Mouse (Mus musculus): ENCODE results near the gene Tcl1b2. TPM values are rescaled to one million over a fixed set of nuclear protein-coding genes. Genes with fewer than 3 reads are reported as not detected.
A peak's percentile ranks its signal among the peaks of the same experiment; 100 is the strongest.
"Not testable (repeated sequence)": the region's sequence is repeated elsewhere in the genome, so short reads cannot be mapped to it uniquely, and the experiment has no call there.

The Tcl1b2 gene
- total and polyA plus RNA-seq, 2 experiments: not detected

DNA sequence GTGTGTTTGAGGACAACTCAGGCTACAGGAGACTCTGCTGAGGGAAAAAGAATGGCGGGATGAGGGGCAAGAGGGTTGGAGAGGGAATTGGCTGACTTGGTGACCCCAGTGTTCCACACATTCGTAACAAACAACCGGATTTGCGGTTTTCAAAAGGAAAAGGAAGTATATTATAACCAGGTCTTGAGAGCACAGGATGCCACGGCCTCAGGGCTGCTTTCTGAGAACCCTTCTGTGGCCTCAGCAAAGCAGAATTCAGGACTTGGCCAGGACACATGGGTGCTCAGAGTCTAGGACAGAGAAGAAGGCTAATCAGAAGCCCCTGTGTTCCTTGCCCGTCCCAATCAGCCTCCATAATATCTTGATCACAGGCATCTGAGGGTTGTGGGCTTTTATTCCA is 13.0 kb downstream of the Tcl1b2 start:
- H3K36me3 ChIP-seq (ENCODE audit: control insufficient read depth, insufficient read depth, low read length): no peaks in the 10 kb centered on the region
- H3K27me3 ChIP-seq (ENCODE audit: control insufficient read depth, insufficient read depth, low read length): no peaks in the 10 kb centered on the region
- TF ChIP-seq CTCF (IDR thresholded peaks at IDR 0.05; ENCODE audit: low read depth, low read length): no peak
- TF ChIP-seq POLR2A (IDR thresholded peaks at IDR 0.05; ENCODE audit: extremely low read depth, insufficient read depth, low read length): no peak
- H3K27ac ChIP-seq (replicated peaks; ENCODE audit: insufficient read depth, low read depth, low read length): no peak overlapping the region
- DNase-seq (ENCODE audit: extremely low read depth, low read depth, low spot score): no peak
- no peaks in the 10 kb centered on the region for H3K79me2 ChIP-seq (ENCODE audit: control insufficient read depth, insufficient read depth, low read length)
- 74% methylated on average over 6 of the region's 6 CpGs for WGBS
- no peak overlapping the region for H3K4me3 ChIP-seq (ENCODE audit: insufficient read depth, low read depth, low read length)
- H3K4me1 ChIP-seq (ENCODE audit: control insufficient read depth, insufficient read depth, low read length): no peaks in the 10 kb centered on the region
- no peak overlapping the region for H3K9ac ChIP-seq (ENCODE audit: low read depth, low read length)

DNA sequence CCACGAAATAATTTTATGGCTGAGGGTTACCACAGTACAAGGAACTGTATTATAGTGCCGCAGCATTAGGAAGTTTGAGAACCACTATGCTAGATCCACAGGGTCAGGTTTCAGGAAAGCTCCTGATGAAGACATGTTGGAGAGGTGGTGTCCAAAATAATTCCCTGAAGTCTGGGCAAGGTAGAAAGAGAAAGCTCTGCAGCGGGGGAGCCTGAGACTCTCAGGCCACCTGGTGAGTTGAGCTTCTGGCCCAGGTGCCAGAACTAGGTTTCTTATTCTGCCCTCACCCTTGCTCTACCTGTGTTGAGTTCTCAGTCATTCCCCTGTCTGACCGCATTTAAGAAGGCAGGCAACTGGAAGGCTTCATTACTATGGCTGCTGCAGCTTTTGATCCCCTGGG is 13.6 kb downstream of the Tcl1b2 start, which contains the start of gene Tcl1b1:
Gene Tcl1b1, plus strand, starts transcription at position 301 of the 400 bp plus-strand sequence.
- no peaks in the 10 kb centered on the region for H3K27me3 ChIP-seq (ENCODE audit: control insufficient read depth, insufficient read depth, low read length)
- no peak within 1 kb of the TSS for H3K9ac ChIP-seq (ENCODE audit: low read depth, low read length)
- no peaks in the 10 kb centered on the region for H3K4me1 ChIP-seq (ENCODE audit: control insufficient read depth, insufficient read depth, low read length)
- no peak within 1 kb of the TSS for H3K4me3 ChIP-seq (ENCODE audit: insufficient read depth, low read depth, low read length)
- 81% methylated on average over 4 of the region's 4 CpGs for WGBS
- no peaks in the 10 kb centered on the region for H3K36me3 ChIP-seq (ENCODE audit: control insufficient read depth, insufficient read depth, low read length)
- no peak within 1 kb of the TSS for H3K27ac ChIP-seq (replicated peaks; ENCODE audit: insufficient read depth, low read depth, low read length)
- TF ChIP-seq CTCF (IDR thresholded peaks at IDR 0.05; ENCODE audit: low read depth, low read length) (no peak), POLR2A (IDR thresholded peaks at IDR 0.05; ENCODE audit: extremely low read depth, insufficient read depth, low read length) (no peak)
- DNase-seq (ENCODE audit: extremely low read depth, low read depth, low spot score): no peak
- H3K79me2 ChIP-seq (ENCODE audit: control insufficient read depth, insufficient read depth, low read length): no peaks in the 10 kb centered on the region

DNA sequence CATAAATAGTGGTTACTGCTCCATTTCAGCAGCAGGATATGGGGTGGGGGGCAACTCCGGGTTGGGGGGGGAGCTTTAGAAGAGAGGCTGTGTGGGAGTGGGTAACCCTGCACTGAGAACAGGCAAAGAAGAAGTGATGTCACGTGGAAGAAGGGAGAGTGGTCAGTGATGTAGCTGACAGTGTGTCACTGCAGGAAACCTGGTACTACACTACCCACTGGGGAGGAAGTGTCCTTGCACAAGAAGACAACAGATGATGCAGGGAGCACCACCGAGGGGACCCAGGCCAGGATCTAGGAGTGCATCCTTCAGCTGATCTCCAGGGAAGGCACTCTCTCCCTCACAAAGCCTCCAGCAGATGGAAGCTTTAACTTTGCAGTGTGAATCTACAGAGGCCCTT is 20.9 kb downstream of the Tcl1b2 start:
- no peak for DNase-seq (ENCODE audit: extremely low read depth, low read depth, low spot score)
- no peaks in the 10 kb centered on the region for H3K27me3 ChIP-seq (ENCODE audit: control insufficient read depth, insufficient read depth, low read length)
- no peak overlapping the region for H3K9ac ChIP-seq (ENCODE audit: low read depth, low read length)
- no peaks in the 10 kb centered on the region for H3K4me1 ChIP-seq (ENCODE audit: control insufficient read depth, insufficient read depth, low read length)
- H3K4me3 ChIP-seq (ENCODE audit: insufficient read depth, low read depth, low read length): no peak overlapping the region
- no peak for TF ChIP-seq CTCF (IDR thresholded peaks at IDR 0.05; ENCODE audit: low read depth, low read length)
- TF ChIP-seq POLR2A (IDR thresholded peaks at IDR 0.05; ENCODE audit: extremely low read depth, insufficient read depth, low read length): no peak
- H3K36me3 ChIP-seq (ENCODE audit: control insufficient read depth, insufficient read depth, low read length): no peaks in the 10 kb centered on the region
- WGBS: 70% methylated on average over 3 of the region's 3 CpGs
- H3K27ac ChIP-seq (replicated peaks; ENCODE audit: insufficient read depth, low read depth, low read length): no peak overlapping the region
- no peaks in the 10 kb centered on the region for H3K79me2 ChIP-seq (ENCODE audit: control insufficient read depth, insufficient read depth, low read length)

DNA sequence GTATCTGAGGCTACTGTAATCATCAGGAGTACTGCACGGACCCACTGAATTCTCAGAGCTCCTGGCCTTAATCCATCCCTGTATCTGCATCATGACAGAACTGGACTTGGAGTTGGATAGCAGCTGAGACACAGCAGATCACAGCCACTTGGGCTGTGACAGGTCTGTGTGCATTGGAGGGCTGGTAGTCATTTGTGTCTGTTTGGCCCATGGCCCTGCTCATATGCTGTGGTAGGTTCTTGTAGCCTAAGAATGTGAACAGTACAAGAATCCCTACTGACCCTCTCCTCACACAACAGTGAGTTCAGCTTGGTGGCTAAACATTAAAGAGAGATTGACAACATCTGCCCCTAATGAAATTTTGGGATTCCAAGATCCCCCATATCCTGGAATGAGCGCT is 27.6 kb downstream of the Tcl1b2 start:
- Histone ChIP-seq H3K4me1 (ENCODE audit: control insufficient read depth, insufficient read depth, low read length) (no peaks in the 10 kb centered on the region), H3K27me3 (ENCODE audit: control insufficient read depth, insufficient read depth, low read length) (no peaks in the 10 kb centered on the region), H3K36me3 (ENCODE audit: control insufficient read depth, insufficient read depth, low read length) (no peaks in the 10 kb centered on the region), H3K9ac (ENCODE audit: low read depth, low read length) (no peak overlapping the region), H3K27ac (replicated peaks; ENCODE audit: insufficient read depth, low read depth, low read length) (no peak overlapping the region), H3K79me2 (ENCODE audit: control insufficient read depth, insufficient read depth, low read length) (no peaks in the 10 kb centered on the region), H3K4me3 (ENCODE audit: insufficient read depth, low read depth, low read length) (no peak overlapping the region)
- TF ChIP-seq POLR2A (IDR thresholded peaks at IDR 0.05; ENCODE audit: extremely low read depth, insufficient read depth, low read length) (no peak), CTCF (IDR thresholded peaks at IDR 0.05; ENCODE audit: low read depth, low read length) (no peak)
- DNase-seq (ENCODE audit: extremely low read depth, low read depth, low spot score): no peak
- 81% methylated on average over 2 of the region's 2 CpGs for WGBS

DNA sequence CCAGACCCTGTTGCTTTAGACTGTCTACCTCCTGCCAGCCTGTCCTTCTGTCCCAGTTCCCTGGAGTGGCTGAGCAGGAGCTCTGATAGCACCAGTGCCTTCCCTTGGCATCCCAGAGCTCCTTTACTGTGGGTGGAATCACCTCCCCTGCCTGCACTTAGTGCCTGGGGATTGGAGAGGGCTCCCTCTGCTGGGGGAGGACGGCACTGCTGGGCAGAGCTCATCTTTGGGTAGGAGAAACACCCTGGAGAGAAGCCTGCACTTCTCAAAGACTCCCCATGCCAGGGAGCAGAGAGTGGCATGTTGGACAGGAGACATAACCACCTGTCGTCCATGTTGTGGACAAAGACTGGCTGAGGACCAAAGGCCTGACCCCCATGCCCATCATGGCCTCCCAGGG is 28.5 kb downstream of the Tcl1b2 start:
- not testable (repeated sequence) for H3K27me3 ChIP-seq (ENCODE audit: control insufficient read depth, insufficient read depth, low read length); DNase-seq (ENCODE audit: extremely low read depth, low read depth, low spot score); H3K9ac ChIP-seq (ENCODE audit: low read depth, low read length); H3K4me1 ChIP-seq (ENCODE audit: control insufficient read depth, insufficient read depth, low read length); H3K4me3 ChIP-seq (ENCODE audit: insufficient read depth, low read depth, low read length); H3K36me3 ChIP-seq (ENCODE audit: control insufficient read depth, insufficient read depth, low read length); H3K79me2 ChIP-seq (ENCODE audit: control insufficient read depth, insufficient read depth, low read length); H3K27ac ChIP-seq (replicated peaks; ENCODE audit: insufficient read depth, low read depth, low read length)
- 20% methylated on average over 2 of the region's 2 CpGs for WGBS
- peak; percentile 23; the same call in 1 of the 2 replicates for TF ChIP-seq CTCF (IDR thresholded peaks at IDR 0.05; ENCODE audit: low read depth, low read length)

DNA sequence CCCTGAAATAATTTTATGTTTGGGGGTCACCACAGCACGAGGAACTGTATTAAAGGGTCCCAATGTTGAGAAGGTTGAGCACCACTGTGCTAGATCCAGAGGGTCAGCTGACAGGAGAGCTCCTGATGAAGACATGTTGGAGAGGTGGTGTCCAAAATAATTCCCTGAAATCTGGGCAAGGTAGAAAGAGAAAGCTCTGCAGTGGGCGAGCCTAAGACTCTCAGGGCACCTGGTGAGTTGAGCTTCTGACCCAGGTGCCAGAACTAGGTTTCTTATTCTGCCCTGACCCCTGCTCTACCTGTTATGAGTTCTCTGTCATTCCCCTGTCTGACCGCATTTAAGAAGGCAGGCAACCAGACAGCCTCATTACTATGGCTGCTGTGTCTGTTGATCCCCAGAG is 30.2 kb downstream of the Tcl1b2 start, which contains the start of gene Tcl1b5:
Gene Tcl1b5, plus strand, starts transcription at position 301 of the 400 bp plus-strand sequence.
- not testable (repeated sequence) for H3K36me3 ChIP-seq (ENCODE audit: control insufficient read depth, insufficient read depth, low read length); DNase-seq (ENCODE audit: extremely low read depth, low read depth, low spot score); H3K79me2 ChIP-seq (ENCODE audit: control insufficient read depth, insufficient read depth, low read length); H3K27me3 ChIP-seq (ENCODE audit: control insufficient read depth, insufficient read depth, low read length); H3K4me3 ChIP-seq (ENCODE audit: insufficient read depth, low read depth, low read length); H3K27ac ChIP-seq (replicated peaks; ENCODE audit: insufficient read depth, low read depth, low read length); H3K4me1 ChIP-seq (ENCODE audit: control insufficient read depth, insufficient read depth, low read length); H3K9ac ChIP-seq (ENCODE audit: low read depth, low read length)
- WGBS: 62% methylated on average over 3 of the region's 3 CpGs

DNA sequence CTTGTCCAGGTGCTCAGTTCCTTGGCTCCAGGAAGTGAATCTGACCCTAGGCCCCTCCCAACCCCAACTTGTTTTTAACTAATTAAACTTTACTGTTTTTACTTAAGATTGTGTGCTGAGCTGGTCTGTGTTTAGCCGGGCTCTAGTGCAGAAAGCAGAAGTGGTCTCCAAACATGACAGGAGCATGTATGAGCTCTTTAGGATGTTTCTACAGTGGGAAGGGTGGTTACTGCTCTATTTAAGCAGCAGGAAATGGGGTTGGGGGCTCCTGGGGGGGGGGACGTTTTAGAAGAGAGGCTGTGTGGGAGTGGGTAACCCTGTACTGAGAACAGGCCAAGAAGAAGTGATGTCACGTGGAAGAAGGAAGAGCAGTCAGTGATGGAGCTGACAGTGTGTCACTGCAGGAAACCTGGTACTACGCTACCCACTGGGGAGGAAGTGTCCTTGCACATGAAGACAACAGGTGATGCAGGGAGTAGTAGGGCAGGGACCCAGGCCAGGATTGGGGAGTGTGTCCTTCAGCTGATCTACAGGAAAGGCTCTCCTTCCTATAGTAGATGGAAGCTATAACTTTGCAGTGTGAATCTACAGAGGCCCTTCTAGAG is 35.3 kb downstream of the Tcl1b2 start:
- H3K9ac ChIP-seq (ENCODE audit: low read depth, low read length); H3K79me2 ChIP-seq (ENCODE audit: control insufficient read depth, insufficient read depth, low read length); H3K4me3 ChIP-seq (ENCODE audit: insufficient read depth, low read depth, low read length); H3K27me3 ChIP-seq (ENCODE audit: control insufficient read depth, insufficient read depth, low read length); H3K27ac ChIP-seq (replicated peaks; ENCODE audit: insufficient read depth, low read depth, low read length); DNase-seq (ENCODE audit: extremely low read depth, low read depth, low spot score); H3K36me3 ChIP-seq (ENCODE audit: control insufficient read depth, insufficient read depth, low read length); H3K4me1 ChIP-seq (ENCODE audit: control insufficient read depth, insufficient read depth, low read length): not testable (repeated sequence)
- WGBS: 62% methylated on average over 4 of the region's 4 CpGs
